Mouse (Mus musculus): ENCODE data around the gene Olfr510. TPM values are rescaled to one million over a fixed set of nuclear protein-coding genes. Genes with fewer than 3 reads are reported as not detected.
"Not testable (repeated sequence)": the region's sequence is repeated elsewhere in the genome, so short reads cannot be mapped to it uniquely, and the experiment has no call there.

The Olfr510 gene
- total RNA-seq (2021): not detected
- long read RNA-seq, experiment 1: 0 reads
- long read RNA-seq, experiment 2: 0 reads

GRCm38 (mm10) chr7:108666118-108666517 is at the start of gene Olfr510:
Gene Olfr510, plus strand, starts transcription at chr7:108666418.
- intact Hi-C loops (cut with DNase I): no loop called here
- no peak for DNase-seq

GRCm38 (mm10) chr7:108616781-108617180 is 49.4 kb upstream of the Olfr510 start:
- DNase-seq; intact Hi-C loops (cut with DNase I): not testable (repeated sequence)

GRCm38 (mm10) chr7:108621514-108621913 is 44.7 kb upstream of the Olfr510 start, which contains the start of gene Olfr507:
Gene Olfr507, plus strand, starts transcription at chr7:108621814.
- intact Hi-C loops (cut with DNase I): no loop called here

GRCm38 (mm10) chr7:108629694-108630093 is 36.5 kb upstream of the Olfr510 start, which contains the start of gene Olfr508:
Gene Olfr508, plus strand, starts transcription at chr7:108629994.
- intact Hi-C loops (cut with DNase I): no loop called here
- DNase-seq: no peak

More at GRCm38 (mm10) chr7:108621514-108621913, 44.7 kb upstream of the Olfr510 start, which contains the start of gene Olfr507:
- no peak for DNase-seq

GRCm38 (mm10) chr7:108651806-108652205 is 14.4 kb upstream of the Olfr510 start, which contains the start of gene Olfr509:
Gene Olfr509, minus strand, starts transcription at chr7:108651906.
- intact Hi-C loops (cut with DNase I): no loop called here
- DNase-seq: no peak

- DNase-seq: no peak
- intact Hi-C loops (cut with DNase I): no loop called here
Observed at GRCm38 (mm10) chr7:108662419-108662818, 3.8 kb upstream of the Olfr510 start.

GRCm38 (mm10) chr7:108671058-108671457 is 4.8 kb downstream of the Olfr510 start:
- no peak for DNase-seq
- intact Hi-C loops (cut with DNase I): no loop called here

- no peak for DNase-seq
- intact Hi-C loops (cut with DNase I): no loop called here
Observed at GRCm38 (mm10) chr7:108678886-108679285, 12.7 kb downstream of the Olfr510 start.

- intact Hi-C loops (cut with DNase I): no loop called here
- no peak for DNase-seq
Observed at GRCm38 (mm10) chr7:108713020-108713419, 46.8 kb downstream of the Olfr510 start, which contains the start of gene Olfr512. Gene Olfr512, plus strand, starts transcription at chr7:108713320.

Other genes starting within 250 kb of the Olfr510 start
- gene Olfr497, start 246.0 kb upstream of the Olfr510 start, total RNA-seq (2021): not detected
- gene Olfr498, start 201.1 kb upstream of the Olfr510 start, total RNA-seq (2021): not detected
- gene Olfr502, start 141.4 kb upstream of the Olfr510 start, total RNA-seq (2021): not detected
- not detected for gene Olfr503, start 121.9 kb upstream of the Olfr510 start, total RNA-seq (2021)
- gene Olfr504, start 100.6 kb upstream of the Olfr510 start, total RNA-seq (2021): not detected
- not detected for gene Olfr506, start 55.6 kb upstream of the Olfr510 start, total RNA-seq (2021)
- not detected for gene Olfr507, start 44.6 kb upstream of the Olfr510 start, total RNA-seq (2021)
- gene Olfr508, start 36.4 kb upstream of the Olfr510 start, total RNA-seq (2021): not detected
- gene Olfr509, start 14.5 kb upstream of the Olfr510 start, total RNA-seq (2021): not detected
- gene Olfr512, start 46.9 kb downstream of the Olfr510 start, total RNA-seq (2021): not detected
- gene Olfr513, start 84.6 kb downstream of the Olfr510 start, total RNA-seq (2021): not detected
- gene Olfr514, start 159.6 kb downstream of the Olfr510 start, total RNA-seq (2021): not detected
- not detected for gene Olfr516, start 184.1 kb downstream of the Olfr510 start, total RNA-seq (2021)
- gene Olfr517, start 206.0 kb downstream of the Olfr510 start, total RNA-seq (2021): not detected
- gene Olfr518, start 218.6 kb downstream of the Olfr510 start, total RNA-seq (2021): not detected
- not detected for gene Olfr519, start 228.0 kb downstream of the Olfr510 start, total RNA-seq (2021)

All from heart, postnatal 14 days (tissue).